Mouse (Mus musculus) testis, adult 2 months (tissue): ENCODE data around the gene Pde2a. TPM values are rescaled to one million over a fixed set of nuclear protein-coding genes. Genes with fewer than 3 reads are reported as not detected.

Experiments
- H3K27ac ChIP-seq: fragments of 200-500 bp; 2 replicates; pipeline ENCODE4 v1.5.1; 2012; ENCODE audit warnings: low read depth, low read length; ENCODE audit not compliant: control insufficient read depth, insufficient read depth
- H3K27me3 ChIP-seq: fragments of 200-500 bp; 2 replicates; pipeline ENCODE4 v1.6.1; 2012; ENCODE audit warnings: mild to moderate bottlenecking, low read length, moderate library complexity; ENCODE audit not compliant: control insufficient read depth, insufficient read depth
- H3K36me3 ChIP-seq: fragments of 200-500 bp; 2 replicates; pipeline ENCODE4 v1.6.1; 2012; ENCODE audit warnings: mild to moderate bottlenecking, low read length; ENCODE audit not compliant: control insufficient read depth, insufficient read depth
- H3K4me1 ChIP-seq: fragments of 200-500 bp; 2 replicates; pipeline ENCODE4 v1.6.1; 2012; ENCODE audit warnings: low read length; ENCODE audit not compliant: control insufficient read depth, insufficient read depth
- H3K4me3 ChIP-seq: fragments of 200-500 bp; 2 replicates; pipeline ENCODE4 v1.5.1; 2012; ENCODE audit warnings: low read depth, mild to moderate bottlenecking, low read length, moderate library complexity, mixed read lengths; ENCODE audit not compliant: control insufficient read depth
- CTCF ChIP-seq: fragments of 200-500 bp; IDR thresholded peaks from 2 replicates; pipeline ENCODE4 v1.5.1; 2012; ENCODE audit warnings: low read depth, mild to moderate bottlenecking, inconsistent platforms, low read length, moderate library complexity; ENCODE audit not compliant: control insufficient read depth, insufficient read depth, insufficient replicate concordance
- POLR2A ChIP-seq: fragments of 200-500 bp; IDR thresholded peaks from 2 replicates; pipeline ENCODE4 v1.6.1; 2012; ENCODE audit warnings: low read depth, mild to moderate bottlenecking, inconsistent platforms, low read length, moderate library complexity; ENCODE audit not compliant: control insufficient read depth
- polyA plus RNA-seq: library from polyadenylated mRNA; depleted of rRNA; stranded (reverse); fragments of >200 nt; gene quantifications from 2 replicates; pipeline ENCODE4 v1.2.3, GENCODE M21; 2012

The Pde2a gene
- polyA plus RNA-seq, 1 experiment = 7.4 TPM

GRCm38 (mm10) chr7:101476493-101476892 lies 55.0 kb downstream of the Pde2a start:
- Histone ChIP-seq H3K36me3 (no peaks in the 10 kb centered on the region), H3K27me3 (no peaks in the 10 kb centered on the region), H3K27ac (no peak overlapping the region), H3K4me1 (no peaks in the 10 kb centered on the region), H3K4me3 (no peak overlapping the region)
- TF ChIP-seq CTCF (no peak), POLR2A (no peak)

- no peak overlapping the region for H3K4me3 ChIP-seq
Measured at GRCm38 (mm10) chr7:101477200-101477599, 55.7 kb downstream of the Pde2a start.

DNA sequence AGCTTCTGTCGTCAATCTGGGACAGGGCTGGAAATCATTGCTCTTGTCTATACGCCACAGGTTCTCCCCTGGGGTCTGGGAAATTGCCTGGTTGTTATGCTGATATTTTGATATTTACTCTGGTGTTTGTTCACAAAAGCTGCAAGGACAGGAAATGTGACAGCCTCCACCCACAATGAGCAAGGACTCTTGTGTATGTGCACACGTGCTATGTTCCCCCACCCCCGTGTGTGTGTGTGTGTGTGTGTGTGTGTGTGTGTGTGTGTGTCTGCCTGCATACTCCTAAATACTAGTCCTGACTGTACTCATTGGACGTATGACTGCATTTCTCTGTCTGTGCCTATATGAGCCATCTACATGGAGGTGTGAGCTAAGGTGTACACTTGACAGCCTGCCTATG lies 56.6 kb downstream of the Pde2a start:
- TF ChIP-seq CTCF (no peak), POLR2A (no peak)
- H3K4me1 ChIP-seq = no peaks in the 10 kb centered on the region
- no peak overlapping the region for H3K27ac ChIP-seq
- H3K27me3 ChIP-seq = no peaks in the 10 kb centered on the region
- H3K36me3 ChIP-seq = no peaks in the 10 kb centered on the region
- H3K4me3 ChIP-seq = no peak overlapping the region

More at GRCm38 (mm10) chr7:101477200-101477599, 55.7 kb downstream of the Pde2a start:
- no peaks in the 10 kb centered on the region for H3K36me3 ChIP-seq
- no peak overlapping the region for H3K27ac ChIP-seq
- H3K4me1 ChIP-seq = no peaks in the 10 kb centered on the region
- H3K27me3 ChIP-seq = no peaks in the 10 kb centered on the region
- TF ChIP-seq POLR2A (no peak), CTCF (no peak)

DNA sequence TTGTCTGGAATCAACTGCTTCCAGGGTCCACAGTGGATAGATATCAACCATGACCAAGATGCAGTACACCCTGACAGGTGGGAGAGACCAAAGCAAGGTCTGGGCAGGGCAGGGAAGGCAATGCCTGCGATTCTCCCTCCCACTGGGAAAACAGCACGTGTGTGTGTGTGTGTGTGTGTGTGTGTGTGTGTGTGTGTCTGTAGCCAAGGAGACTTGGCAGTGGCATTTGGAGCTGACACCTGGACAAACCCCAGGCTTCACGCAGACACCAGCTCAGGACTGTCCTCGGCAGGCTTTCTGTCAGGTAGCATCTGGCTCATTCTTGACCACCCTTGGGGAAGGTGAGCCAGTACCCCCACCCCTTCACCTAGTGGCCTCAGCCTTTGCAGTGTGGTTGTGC lies 58.4 kb downstream of the Pde2a start:
- H3K27ac ChIP-seq = no peak overlapping the region
- no peak overlapping the region for H3K4me3 ChIP-seq
- no peaks in the 10 kb centered on the region for H3K36me3 ChIP-seq
- H3K4me1 ChIP-seq = no peaks in the 10 kb centered on the region
- H3K27me3 ChIP-seq = no peaks in the 10 kb centered on the region
- TF ChIP-seq POLR2A (no peak), CTCF (no peak)

DNA sequence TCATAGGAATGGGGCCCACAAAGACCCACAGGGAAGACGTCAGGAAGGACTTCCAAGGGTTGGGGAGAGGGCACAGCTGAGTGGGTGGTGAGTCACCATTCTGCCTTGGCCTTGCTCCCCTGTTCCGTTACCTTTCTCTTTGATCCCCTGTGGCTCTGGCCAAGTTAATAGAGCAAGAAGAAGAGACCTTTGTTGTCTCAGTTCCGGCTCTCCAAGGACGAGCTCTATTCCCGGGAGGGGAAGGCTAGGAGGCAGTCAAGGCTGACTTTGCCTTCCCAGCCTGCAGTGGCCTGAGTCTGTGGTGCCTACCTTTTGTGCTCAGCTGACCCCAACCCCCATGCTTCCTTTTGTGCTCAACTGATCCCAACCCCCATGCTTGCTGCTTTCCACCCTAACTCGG lies 59.2 kb downstream of the Pde2a start:
- Histone ChIP-seq H3K4me3 (no peak overlapping the region), H3K4me1 (no peaks in the 10 kb centered on the region), H3K36me3 (no peaks in the 10 kb centered on the region), H3K27ac (no peak overlapping the region), H3K27me3 (no peaks in the 10 kb centered on the region)
- no peak for TF ChIP-seq POLR2A
- no peak for TF ChIP-seq CTCF

GRCm38 (mm10) chr7:101481872-101482498 lies 60.5 kb downstream of the Pde2a start:
- Histone ChIP-seq H3K27me3 (no peaks in the 10 kb centered on the region), H3K36me3 (no peaks in the 10 kb centered on the region), H3K27ac (no peak overlapping the region), H3K4me1 (no peaks in the 10 kb centered on the region), H3K4me3 (no peak overlapping the region)
- TF ChIP-seq POLR2A = no peak
- TF ChIP-seq CTCF = no peak

GRCm38 (mm10) chr7:101482499-101483081 lies 61.1 kb downstream of the Pde2a start:
- Histone ChIP-seq H3K36me3 (no peaks in the 10 kb centered on the region), H3K27me3 (no peaks in the 10 kb centered on the region), H3K27ac (no peak overlapping the region), H3K4me3 (no peak overlapping the region), H3K4me1 (no peaks in the 10 kb centered on the region)
- no peak for TF ChIP-seq POLR2A
- no peak for TF ChIP-seq CTCF

DNA sequence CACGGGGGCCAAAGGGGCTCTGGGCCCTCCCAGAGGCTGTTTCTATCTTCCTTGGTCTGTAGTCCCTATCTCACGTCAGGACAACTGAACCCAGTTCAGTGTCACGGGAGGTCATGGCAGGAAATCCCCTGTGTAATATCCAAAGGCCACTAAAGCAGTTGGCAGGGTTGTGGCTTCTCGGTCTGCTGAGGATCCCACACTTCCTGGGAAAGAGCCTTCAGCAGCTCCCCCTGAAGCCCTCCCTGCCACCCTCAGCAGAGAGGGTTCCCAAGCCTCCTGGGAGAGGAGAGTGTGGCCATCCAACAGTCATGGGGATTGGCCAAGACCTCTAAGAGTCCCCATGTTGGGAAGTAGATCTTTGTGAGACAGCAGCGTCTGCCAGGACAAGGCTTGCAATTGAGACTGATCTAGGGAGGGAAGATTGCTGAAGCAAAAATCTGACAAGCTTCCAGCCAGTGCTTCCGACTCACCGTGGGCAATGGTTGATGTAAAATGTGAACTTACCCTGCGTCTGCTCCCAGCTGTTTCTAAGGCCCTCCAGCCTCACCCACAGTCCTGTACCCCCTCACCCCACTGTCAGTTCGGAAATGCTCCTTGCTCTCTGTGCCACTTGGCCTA lies 62.1 kb downstream of the Pde2a start:
- H3K4me3 ChIP-seq = no peak overlapping the region
- H3K27ac ChIP-seq = no peak overlapping the region
- TF ChIP-seq POLR2A = no peak
- TF ChIP-seq CTCF = no peak
- H3K27me3 ChIP-seq = no peaks in the 10 kb centered on the region
- H3K4me1 ChIP-seq = no peaks in the 10 kb centered on the region
- no peaks in the 10 kb centered on the region for H3K36me3 ChIP-seq
